Mouse (Mus musculus) myocyte (in vitro differentiated cells): ENCODE data around the gene Them5. TPM values are rescaled to one million over a fixed set of nuclear protein-coding genes. Genes with fewer than 3 reads are reported as not detected.

Experiments used
- H3K27me3 ChIP-seq: one replicate; pipeline ENCODE4 v1.6.1; 2011; ENCODE audit not compliant: control insufficient read depth, insufficient read depth, insufficient read length
- H3K36me3 ChIP-seq: one replicate; pipeline ENCODE4 v1.6.1; 2011; ENCODE audit not compliant: control insufficient read depth, insufficient read depth
- H3K4me2 ChIP-seq: one replicate; pipeline ENCODE4 v1.6.1; 2011; ENCODE audit warnings: low read depth, control low read depth
- H3K4me3 ChIP-seq: one replicate; pipeline ENCODE4 v1.5.1; 2011; ENCODE audit warnings: mild to moderate bottlenecking, control low read depth, moderate library complexity
- H3K79me2 ChIP-seq: one replicate; pipeline ENCODE4 v1.6.1; 2011; ENCODE audit not compliant: control insufficient read depth, insufficient read depth
- H3ac ChIP-seq: one replicate; pipeline ENCODE4 v1.6.1; 2011; ENCODE audit not compliant: control insufficient read depth, insufficient read length
- CEBPB ChIP-seq: IDR thresholded peaks from 2 replicates; pipeline ENCODE4 v1.6.1; 2011; ENCODE audit warnings: mild to moderate bottlenecking, moderate library complexity; ENCODE audit not compliant: poor library complexity, insufficient read depth, severe bottlenecking
- E2F4 ChIP-seq: IDR thresholded peaks from one replicate; pipeline ENCODE4 v1.6.1; 2011; ENCODE audit warnings: mild to moderate bottlenecking, control low read depth, moderate library complexity; ENCODE audit not compliant: insufficient read depth
- MAX ChIP-seq: IDR thresholded peaks from one replicate; pipeline ENCODE4 v1.6.1; 2011; ENCODE audit warnings: low read depth, mild to moderate bottlenecking, control low read depth
- MYOD1 ChIP-seq, 3 experiments: IDR thresholded peaks; one replicate each; pipeline ENCODE4 v1.6.1; 2011; ENCODE audit warnings: control low read depth in 2 of 3, low read depth in 2 of 3, mild to moderate bottlenecking in 2 of 3, moderate library complexity in 1 of 3; ENCODE audit not compliant: insufficient read length in 2 of 3, control insufficient read depth in 1 of 3
- MYOG ChIP-seq, 3 experiments: IDR thresholded peaks; one replicate each; pipeline ENCODE4 v1.6.1; 2011; ENCODE audit warnings: control low read depth in 2 of 3, low read depth in 2 of 3, mild to moderate bottlenecking in 2 of 3; ENCODE audit not compliant: insufficient read length in 2 of 3, control insufficient read depth in 1 of 3, insufficient read depth in 1 of 3
- POLR2A ChIP-seq: IDR thresholded peaks from one replicate; pipeline ENCODE4 v1.6.1; 2011; ENCODE audit warnings: low read depth, mild to moderate bottlenecking, control low read depth, moderate library complexity; ENCODE audit not compliant: insufficient read length
- POLR2AphosphoS2 ChIP-seq: IDR thresholded peaks from one replicate; pipeline ENCODE4 v1.6.1; 2011; ENCODE audit warnings: low read depth, control low read depth; ENCODE audit not compliant: insufficient read length
- REST ChIP-seq: IDR thresholded peaks from one replicate; pipeline ENCODE4 v1.6.1; 2011; ENCODE audit warnings: mild to moderate bottlenecking, control low read depth, moderate library complexity; ENCODE audit not compliant: insufficient read depth, insufficient read length
- SRF ChIP-seq: IDR thresholded peaks from one replicate; pipeline ENCODE4 v1.6.1; 2011; ENCODE audit warnings: low read depth; ENCODE audit not compliant: control insufficient read depth, insufficient read length
- TCF12 ChIP-seq: IDR thresholded peaks from one replicate; pipeline ENCODE4 v1.6.1; 2011; ENCODE audit warnings: mild to moderate bottlenecking, control low read depth; ENCODE audit not compliant: poor library complexity, insufficient read depth, severe bottlenecking
- TCF3 ChIP-seq: IDR thresholded peaks from one replicate; pipeline ENCODE4 v1.6.1; 2011; ENCODE audit warnings: low read depth, control low read depth; ENCODE audit not compliant: insufficient read length
- USF1 ChIP-seq: IDR thresholded peaks from one replicate; pipeline ENCODE4 v1.6.1; 2011; ENCODE audit warnings: low read depth, mild to moderate bottlenecking, control low read depth, moderate library complexity
- polyA plus RNA-seq: library from polyadenylated mRNA; unstranded; fragments of >200 nt; fragmentation: generic; extraction: Trizol; gene quantifications from one replicate; pipeline ENCODE4 v1.2.1, GENCODE M21; 2012; ENCODE audit warnings: missing spikeins

Gene Them5
- polyA plus RNA-seq, 1 experiment = not detected

DNA sequence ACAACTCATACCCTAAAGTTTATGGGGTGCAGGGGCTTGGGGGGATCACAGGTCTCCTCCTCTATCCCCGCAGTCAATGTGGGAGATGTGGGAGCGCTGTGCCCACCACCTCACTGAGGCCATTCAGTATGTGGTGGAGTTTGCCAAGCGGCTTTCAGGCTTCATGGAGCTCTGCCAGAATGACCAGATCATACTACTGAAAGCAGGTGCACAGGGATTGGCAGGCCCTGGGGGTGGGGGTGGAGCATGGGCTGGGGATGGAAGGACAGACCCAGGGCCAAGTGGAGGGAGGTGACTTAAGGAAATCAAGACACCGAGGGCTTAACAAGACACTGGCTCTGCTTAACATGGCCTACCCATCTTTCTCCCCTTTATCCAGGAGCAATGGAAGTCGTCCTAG lies 49.1 kb downstream of the Them5 start:
- H3K4me2 ChIP-seq = no peak overlapping the region
- H3ac ChIP-seq = no peak overlapping the region
- H3K27me3 ChIP-seq = peaks cover 5% of the 10 kb centered on the region
- H3K36me3 ChIP-seq = no peaks in the 10 kb centered on the region
- H3K79me2 ChIP-seq = no peaks in the 10 kb centered on the region
- no peak overlapping the region for H3K4me3 ChIP-seq
- TF ChIP-seq E2F4 = no peak
- no peak for TF ChIP-seq MAX
- TF ChIP-seq USF1 = no peak
- TF ChIP-seq POLR2A = no peak
- no peak for TF ChIP-seq MYOD1 (IDR thresholded peaks at IDR 0.05; ENCODE audit: control insufficient read depth in 1 of 3, insufficient read length in 2 of 3, low read depth in 2 of 3)
- TF ChIP-seq TCF3 = no peak

DNA sequence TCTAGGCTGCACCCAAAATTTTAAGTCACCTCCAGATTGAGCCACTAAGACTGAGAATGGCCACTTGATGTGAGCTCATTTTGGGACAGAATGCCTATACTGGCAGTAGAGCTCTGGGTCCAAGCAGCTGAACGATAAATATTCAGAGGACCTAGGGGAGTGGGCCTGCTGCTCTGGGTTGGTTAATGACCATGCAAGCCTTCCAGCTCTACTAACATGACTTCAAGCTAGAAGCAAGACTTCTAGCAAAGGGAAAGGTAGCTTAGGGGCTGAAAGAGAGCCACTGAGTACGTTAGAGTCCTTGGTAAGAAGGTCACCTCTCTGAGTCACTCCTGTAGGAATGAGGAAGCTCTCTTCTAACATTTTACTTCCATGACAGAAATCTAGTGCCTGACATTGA lies 50.2 kb downstream of the Them5 start:
- no peak overlapping the region for H3K4me2 ChIP-seq
- no peaks in the 10 kb centered on the region for H3K36me3 ChIP-seq
- peaks cover 15% of the 10 kb centered on the region for H3K27me3 ChIP-seq
- no peak overlapping the region for H3K4me3 ChIP-seq
- no peak for TF ChIP-seq CEBPB
- TF ChIP-seq MYOD1 (IDR thresholded peaks at IDR 0.05; ENCODE audit: control insufficient read depth in 1 of 3, insufficient read length in 2 of 3, low read depth in 2 of 3) = no peak
- no peak for TF ChIP-seq E2F4
- TF ChIP-seq POLR2A = no peak
- TF ChIP-seq TCF12 = no peak
- no peak for TF ChIP-seq MAX
- no peaks in the 10 kb centered on the region for H3K79me2 ChIP-seq
- H3ac ChIP-seq = no peak overlapping the region

DNA sequence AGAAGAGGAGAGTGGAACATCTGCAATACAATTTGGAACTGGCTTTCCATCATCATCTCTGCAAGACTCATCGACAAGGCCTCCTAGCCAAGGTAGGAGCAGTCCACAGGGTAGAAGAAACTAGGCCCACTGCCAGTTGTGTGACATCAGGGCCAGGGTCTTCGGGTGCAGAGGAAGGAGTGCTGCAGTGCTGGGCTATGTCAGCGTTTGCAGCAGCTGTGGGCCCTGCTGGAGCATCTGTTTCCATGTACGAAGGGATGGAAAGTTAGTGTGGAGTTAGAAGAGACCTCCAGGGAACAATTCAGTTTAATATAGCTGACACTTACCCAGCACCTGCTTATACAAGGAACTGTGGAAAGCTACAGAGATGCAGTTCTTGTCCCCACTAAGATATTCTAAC lies 51.1 kb downstream of the Them5 start:
- H3K27me3 ChIP-seq = peaks cover 16% of the 10 kb centered on the region
- H3ac ChIP-seq = no peak overlapping the region
- H3K4me3 ChIP-seq = no peak overlapping the region
- TF ChIP-seq REST (no peak), TCF12 (no peak), POLR2AphosphoS2 (no peak), MYOG (IDR thresholded peaks at IDR 0.05; ENCODE audit: control insufficient read depth in 1 of 3, insufficient read depth in 1 of 3, insufficient read length in 2 of 3, low read depth in 2 of 3) (no peak), TCF3 (no peak), MAX (no peak), USF1 (no peak), POLR2A (no peak), CEBPB (no peak), SRF (no peak), MYOD1 (IDR thresholded peaks at IDR 0.05; ENCODE audit: control insufficient read depth in 1 of 3, insufficient read length in 2 of 3, low read depth in 2 of 3) (no peak), E2F4 (no peak)
- H3K79me2 ChIP-seq = no peaks in the 10 kb centered on the region
- H3K4me2 ChIP-seq = no peak overlapping the region
- no peaks in the 10 kb centered on the region for H3K36me3 ChIP-seq

DNA sequence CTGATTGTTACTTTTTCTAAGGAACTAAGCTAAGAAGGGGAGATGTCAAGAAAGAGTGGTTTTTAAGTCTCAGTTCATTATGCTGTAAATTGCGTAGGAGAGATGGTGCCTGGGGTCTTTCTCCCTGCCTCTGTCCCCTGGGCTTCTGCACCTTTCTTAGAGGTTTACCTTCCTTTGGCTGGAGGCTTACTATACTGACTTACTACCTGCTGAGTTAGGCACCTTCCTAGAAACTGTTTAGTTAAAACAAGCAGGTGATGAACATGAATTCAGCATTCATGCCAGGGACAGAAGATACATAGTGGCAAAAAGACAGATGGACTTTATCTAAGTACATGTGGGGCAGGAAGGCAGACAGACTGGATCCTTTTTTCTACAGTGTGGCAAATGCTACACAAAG lies 54.4 kb downstream of the Them5 start:
- no peaks in the 10 kb centered on the region for H3K36me3 ChIP-seq
- no peak overlapping the region for H3K4me2 ChIP-seq
- TF ChIP-seq SRF (no peak), TCF12 (no peak), MYOD1 (IDR thresholded peaks at IDR 0.05; ENCODE audit: control insufficient read depth in 1 of 3, insufficient read length in 2 of 3, low read depth in 2 of 3) (no peak), REST (no peak), MAX (no peak), CEBPB (no peak), TCF3 (no peak), POLR2A (no peak), E2F4 (no peak), USF1 (no peak), POLR2AphosphoS2 (no peak), MYOG (IDR thresholded peaks at IDR 0.05; ENCODE audit: control insufficient read depth in 1 of 3, insufficient read depth in 1 of 3, insufficient read length in 2 of 3, low read depth in 2 of 3) (no peak)
- H3K4me3 ChIP-seq = no peak overlapping the region
- peaks cover 45% of the 10 kb centered on the region for H3K27me3 ChIP-seq
- H3K79me2 ChIP-seq = no peaks in the 10 kb centered on the region
- H3ac ChIP-seq = no peak overlapping the region

- Histone ChIP-seq H3K4me3 (no peak overlapping the region), H3K79me2 (no peaks in the 10 kb centered on the region), H3K4me2 (no peak overlapping the region), H3K27me3 (peaks cover 50% of the 10 kb centered on the region), H3K36me3 (no peaks in the 10 kb centered on the region), H3ac (no peak overlapping the region)
- TF ChIP-seq USF1 (no peak), MYOD1 (IDR thresholded peaks at IDR 0.05; ENCODE audit: control insufficient read depth in 1 of 3, insufficient read length in 2 of 3, low read depth in 2 of 3) (no peak), POLR2A (no peak), MYOG (IDR thresholded peaks at IDR 0.05; ENCODE audit: control insufficient read depth in 1 of 3, insufficient read depth in 1 of 3, insufficient read length in 2 of 3, low read depth in 2 of 3) (no peak), E2F4 (no peak), TCF12 (no peak), POLR2AphosphoS2 (no peak), TCF3 (no peak), MAX (no peak), SRF (no peak), CEBPB (no peak), REST (no peak)
Measured at GRCm38 (mm10) chr3:94396851-94397250, 55.0 kb downstream of the Them5 start.

Other genes starting within 250 kb of the Them5 start
- not detected for gene Gm10696, start 163.9 kb upstream of the Them5 start, polyA plus RNA-seq
- gene Gm5286, start 145.4 kb upstream of the Them5 start, polyA plus RNA-seq = not detected
- gene Gm4778, start 78.1 kb upstream of the Them5 start, polyA plus RNA-seq = not detected
- gene Them4, start 32.0 kb upstream of the Them5 start, polyA plus RNA-seq = 6.3 TPM
- gene C2cd4d, start 20.3 kb downstream of the Them5 start, polyA plus RNA-seq = not detected
- gene Rorc, start 30.7 kb downstream of the Them5 start, polyA plus RNA-seq = 0.26 TPM
- gene Lingo4, start 56.4 kb downstream of the Them5 start, polyA plus RNA-seq = not detected
- 5.4 TPM for gene Tdrkh, start 71.2 kb downstream of the Them5 start, polyA plus RNA-seq
- gene Mrpl9, start 101.2 kb downstream of the Them5 start, polyA plus RNA-seq = 75.1 TPM
- gene Oaz3, start 101.8 kb downstream of the Them5 start, polyA plus RNA-seq = 0.10 TPM
- 0.11 TPM for gene Celf3, start 136.2 kb downstream of the Them5 start, polyA plus RNA-seq
- gene Riiad1, start 138.2 kb downstream of the Them5 start, polyA plus RNA-seq = 0.36 TPM
- gene Snx27, start 240.6 kb downstream of the Them5 start, polyA plus RNA-seq = 17.4 TPM